Mouse (Mus musculus) kidney, postnatal 36 days (tissue): Measurements from ENCODE around the gene Nipal3.

ENCODE experiments used
- DNase-seq, 2 experiments: peaks; one replicate each; pipeline ENCODE4 v3.0.0; 2021 to 2022; ENCODE audit warnings: mixed read lengths in 2 of 2

Nipal3 gene

GRCm38 (mm10) chr4:135494521-135495396 lies at the start of gene Nipal3, which contains the start of gene Stpg1:
Nipal3 (minus strand) TSS chr4:135495038.
Stpg1 (plus strand) TSS chr4:135494790.
- peak; percentile 95 to 96 for DNase-seq

GRCm38 (mm10) chr4:135544284-135544683 lies 49.4 kb upstream of the Nipal3 start:
- peak in 1 of 2 experiments; percentile 33 for DNase-seq

DNA sequence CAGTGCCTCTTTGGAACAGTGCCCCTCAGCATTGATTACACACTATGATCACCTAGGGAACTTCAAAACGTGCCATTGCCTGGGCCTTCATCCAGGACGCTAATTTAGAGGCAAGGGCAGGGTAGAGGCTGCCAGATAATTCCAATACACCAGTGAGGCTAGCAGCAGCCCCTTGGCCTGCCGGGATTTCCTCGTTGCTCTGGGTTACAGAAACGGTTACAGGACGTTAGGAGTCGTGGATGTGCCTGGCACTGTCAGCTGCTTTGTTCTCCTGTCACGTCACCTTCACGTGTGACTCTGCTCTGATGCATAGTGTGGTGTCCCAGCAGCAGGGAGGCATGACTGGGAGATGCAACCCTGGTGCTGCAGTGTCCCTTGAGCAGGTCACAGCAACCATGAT lies 45.2 kb upstream of the Nipal3 start:
- no peak for DNase-seq

- DNase-seq, result no peak
These were observed 44.2 kb upstream of the Nipal3 start for GRCm38 (mm10) chr4:135539056-135539455.

- DNase-seq, result no peak
These were observed 40.2 kb upstream of the Nipal3 start for GRCm38 (mm10) chr4:135535021-135535420.

GRCm38 (mm10) chr4:135533001-135533400 lies 38.2 kb upstream of the Nipal3 start:
- no peak for DNase-seq

- DNase-seq, result no peak
These were observed 37.2 kb upstream of the Nipal3 start for GRCm38 (mm10) chr4:135531771-135532613.

DNA sequence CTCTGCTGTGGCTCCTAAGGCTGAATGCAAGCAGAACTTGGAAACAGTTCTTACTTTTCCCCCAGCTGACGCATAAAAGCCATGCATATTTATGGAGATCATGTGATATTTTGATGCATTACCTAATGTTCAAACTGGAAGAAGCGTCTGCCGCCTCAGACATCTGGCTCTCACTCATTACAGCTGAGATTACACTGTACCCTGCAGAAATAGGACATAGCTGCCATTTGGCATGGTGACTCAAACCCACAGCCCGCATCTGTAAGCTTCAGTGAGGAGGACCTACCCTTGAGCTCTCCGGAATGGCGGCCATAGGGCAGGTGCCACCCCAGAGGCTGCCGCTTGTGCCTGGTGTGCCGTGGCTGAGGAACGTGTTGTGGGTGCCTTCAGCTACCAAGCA lies 36.4 kb upstream of the Nipal3 start:
- DNase-seq, result no peak

GRCm38 (mm10) chr4:135530270-135530669 lies 35.4 kb upstream of the Nipal3 start:
- no peak for DNase-seq

DNA sequence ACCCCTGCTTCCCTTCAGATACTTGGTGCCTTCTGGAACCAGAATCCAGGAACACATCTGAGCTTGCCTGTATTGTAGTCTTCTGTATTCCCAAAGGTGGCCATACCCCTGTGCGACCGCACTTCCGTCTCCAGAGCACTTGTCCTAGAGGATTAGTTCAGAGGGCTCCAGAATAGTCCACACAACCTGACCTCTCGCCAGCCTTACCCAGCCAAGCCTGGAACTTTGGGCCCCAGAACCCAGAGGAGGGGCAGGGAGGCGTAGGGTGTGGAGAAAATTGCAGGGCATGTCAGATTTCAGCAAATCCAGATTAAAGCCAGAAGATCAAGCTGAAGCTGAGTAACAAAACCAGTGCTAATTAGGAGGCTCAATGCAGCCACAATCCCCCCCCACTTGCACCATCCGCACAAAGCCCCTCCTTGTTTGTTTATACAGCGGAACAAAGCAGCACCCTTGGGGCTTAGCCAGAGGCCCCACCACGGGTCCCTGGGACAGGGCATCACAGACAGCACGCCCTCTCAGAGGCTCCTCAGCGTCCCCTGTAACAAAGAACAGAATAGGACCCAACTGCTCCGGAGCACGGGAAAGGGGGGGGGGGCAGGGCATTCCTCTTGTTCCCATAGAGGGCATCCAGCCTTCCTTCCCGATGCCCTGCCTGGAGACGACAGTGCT lies 31.3 kb upstream of the Nipal3 start:
- no peak for DNase-seq

- no peak for DNase-seq
These were observed 30.2 kb upstream of the Nipal3 start for GRCm38 (mm10) chr4:135525057-135525456.

DNA sequence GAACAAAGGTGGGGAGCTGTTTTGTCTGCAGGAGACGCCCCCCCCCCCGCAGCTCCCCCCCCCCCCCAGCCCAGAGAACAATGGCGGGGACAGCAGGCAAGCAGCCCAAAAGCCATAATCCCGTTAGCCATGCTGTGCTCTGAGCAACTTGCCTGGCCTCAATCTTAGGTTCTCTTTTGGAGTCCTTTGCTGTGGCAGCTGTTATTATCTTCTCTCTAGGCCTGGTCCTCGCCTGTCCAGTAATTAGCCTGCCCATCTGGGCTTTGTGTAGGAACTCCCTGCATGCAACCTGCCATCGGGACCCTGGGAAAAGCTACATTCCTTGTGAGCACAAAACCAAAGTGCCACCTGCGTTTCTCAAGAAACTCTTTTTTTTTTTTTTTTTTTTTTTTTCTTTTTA lies 29.1 kb upstream of the Nipal3 start:
- no peak for DNase-seq

- DNase-seq, result no peak
These were observed 25.6 kb upstream of the Nipal3 start for GRCm38 (mm10) chr4:135520421-135520820.

GRCm38 (mm10) chr4:135518135-135518534 lies 23.3 kb upstream of the Nipal3 start:
- no peak for DNase-seq

DNA sequence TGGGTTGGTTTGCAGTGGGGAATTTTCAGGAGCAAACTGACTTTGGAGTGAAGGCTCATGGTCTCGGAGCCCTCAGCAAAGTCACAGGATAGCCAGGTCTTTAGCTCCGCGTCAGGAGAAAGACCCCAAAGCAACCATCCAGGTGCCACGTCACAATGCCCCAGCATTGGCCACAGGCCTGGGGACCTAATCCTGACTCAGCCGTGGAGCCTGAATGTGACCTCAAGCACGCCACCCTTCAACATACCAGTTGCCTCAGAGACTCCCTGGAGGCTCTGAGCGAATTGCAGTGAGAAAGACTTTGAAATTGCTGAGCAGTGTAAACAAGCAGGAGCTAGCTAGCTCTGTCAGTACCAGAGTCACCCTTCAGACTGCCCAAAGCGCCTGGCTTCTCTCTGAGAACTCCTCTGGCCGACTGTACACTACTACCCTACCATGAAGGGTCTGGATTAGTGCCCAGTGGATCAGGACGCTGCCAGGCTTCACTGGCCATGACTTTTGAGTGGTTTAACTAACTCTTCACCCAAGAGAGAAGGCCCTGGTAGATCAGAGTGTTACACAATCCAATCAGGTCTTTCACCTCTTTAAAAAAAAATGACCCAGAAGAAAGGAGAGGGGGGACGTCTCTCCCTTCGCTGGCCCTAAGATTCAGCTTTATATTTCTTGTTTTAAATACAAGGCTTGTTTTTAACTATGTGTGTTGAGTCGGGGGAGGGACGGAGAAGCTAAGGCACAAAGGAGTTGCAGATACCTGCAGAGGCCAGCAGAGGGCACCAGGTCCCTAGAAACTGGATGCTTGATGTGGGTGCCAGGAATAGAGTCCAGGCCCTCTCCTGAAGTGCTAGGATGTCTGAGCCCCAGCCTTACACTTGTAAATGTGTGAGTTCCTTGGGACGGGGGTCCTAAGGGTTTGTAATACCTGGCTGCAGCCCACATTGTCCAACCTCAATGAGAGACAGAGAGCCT lies 21.8 kb upstream of the Nipal3 start:
- DNase-seq, result peak; percentile 74 to 87

DNA sequence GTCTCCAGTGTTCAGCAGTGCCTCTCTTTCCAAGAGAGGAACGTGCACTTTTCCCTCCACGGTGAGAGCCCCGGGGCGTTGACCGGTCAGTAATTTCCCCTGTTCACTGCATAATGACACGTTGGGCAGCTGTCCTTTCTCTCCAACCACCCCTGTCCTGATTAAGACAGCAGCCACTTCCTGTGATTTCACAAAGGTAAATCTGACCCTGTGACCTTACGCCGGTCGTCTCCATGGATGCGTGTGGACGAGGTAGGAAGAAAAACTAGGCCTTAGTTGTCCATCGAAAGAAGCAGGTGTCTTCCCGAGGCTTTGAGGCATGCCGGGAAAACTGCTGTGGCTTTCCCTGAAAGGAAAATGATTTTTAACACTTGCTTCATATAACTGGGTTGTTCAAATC lies 20.1 kb upstream of the Nipal3 start:
- DNase-seq, result no peak

- DNase-seq, result peak; percentile 37 to 43
These were observed 19.0 kb upstream of the Nipal3 start for GRCm38 (mm10) chr4:135513865-135514264.

DNA sequence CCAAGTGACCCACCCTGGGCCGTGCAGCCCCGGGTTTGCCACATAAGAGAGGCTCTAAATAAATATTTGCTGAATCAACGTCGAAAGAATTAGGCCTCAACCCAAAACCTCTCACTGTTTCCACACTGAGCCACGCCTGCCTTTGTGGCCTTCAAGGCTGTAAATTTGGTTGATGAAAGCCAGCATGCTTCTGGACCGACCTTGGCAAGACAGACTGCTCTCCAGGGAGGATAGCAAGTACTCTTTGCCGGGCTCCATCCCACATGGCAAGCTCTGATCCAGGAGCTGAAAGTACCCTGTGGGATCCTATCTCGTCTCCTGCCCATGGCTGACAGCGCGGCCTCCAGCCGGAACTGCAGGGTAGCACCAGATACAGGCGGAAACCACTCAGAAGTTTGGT lies 14.7 kb upstream of the Nipal3 start:
- no peak for DNase-seq

DNA sequence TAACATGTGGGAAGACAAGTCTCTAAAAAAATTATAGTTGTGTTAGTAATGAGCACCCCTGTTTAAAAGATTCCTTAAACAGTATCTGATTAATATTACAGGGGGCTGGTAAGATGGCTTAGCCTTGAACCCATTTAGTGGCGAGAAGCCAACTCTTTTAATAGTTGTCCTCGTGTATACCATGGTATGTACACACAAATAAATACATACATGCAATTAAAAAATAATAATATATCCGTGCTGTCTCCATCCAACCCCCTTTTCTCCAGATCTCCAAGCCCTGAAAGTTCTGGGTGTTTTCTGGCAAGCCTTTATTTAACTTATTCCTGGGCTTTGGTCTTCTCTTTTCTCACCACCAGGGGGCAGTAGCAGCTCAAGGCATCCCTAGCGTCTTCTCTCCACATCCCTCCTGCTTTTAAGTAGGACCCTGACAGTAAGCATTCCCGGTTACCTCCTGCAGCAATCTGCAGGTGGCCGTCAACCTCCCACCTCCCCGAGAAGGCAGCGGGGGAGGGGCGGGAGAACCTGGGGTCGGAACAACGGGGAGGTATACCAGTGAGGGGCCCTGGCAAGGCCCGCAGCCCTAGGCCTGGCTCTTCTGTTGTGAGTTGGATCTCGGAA lies 13.7 kb upstream of the Nipal3 start:
- peak; percentile 78 to 83 for DNase-seq

- peak in 1 of 2 experiments; percentile 63 for DNase-seq
These were observed 12.9 kb upstream of the Nipal3 start for GRCm38 (mm10) chr4:135507547-135508350.
